Mouse (Mus musculus): ENCODE data around the gene Dlg2.

Dlg2 gene

GRCm38 (mm10) chr7:90476313-90477245, at the start of gene Dlg2:
TSS of gene Dlg2 (plus strand) at chr7:90476672.
- peak; percentile 45 to 55 for DNase-seq

DNA sequence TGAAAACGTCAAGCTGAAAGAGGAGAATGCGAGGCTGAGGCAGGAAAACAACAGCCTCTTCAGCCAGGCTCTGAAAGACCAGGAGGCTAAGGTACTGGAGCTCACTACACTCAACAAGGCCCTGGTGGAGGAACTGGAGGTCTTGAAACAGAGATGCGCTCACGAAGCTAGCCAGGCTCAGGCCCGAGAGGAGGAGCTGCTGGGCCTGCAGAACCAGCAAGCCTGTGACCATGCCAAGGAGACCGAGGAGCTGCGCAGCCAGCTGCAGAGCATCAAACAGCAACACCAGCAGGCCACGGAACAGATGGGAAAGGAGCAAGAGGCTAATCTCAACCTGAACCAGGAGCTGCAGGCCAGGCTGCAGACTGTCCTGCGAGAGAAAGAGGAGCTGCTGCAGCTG, 49.5 kb upstream of the Dlg2 start:
- no peak for DNase-seq

GRCm38 (mm10) chr7:90432221-90432620, 44.3 kb upstream of the Dlg2 start:
- DNase-seq, result no peak

DNA sequence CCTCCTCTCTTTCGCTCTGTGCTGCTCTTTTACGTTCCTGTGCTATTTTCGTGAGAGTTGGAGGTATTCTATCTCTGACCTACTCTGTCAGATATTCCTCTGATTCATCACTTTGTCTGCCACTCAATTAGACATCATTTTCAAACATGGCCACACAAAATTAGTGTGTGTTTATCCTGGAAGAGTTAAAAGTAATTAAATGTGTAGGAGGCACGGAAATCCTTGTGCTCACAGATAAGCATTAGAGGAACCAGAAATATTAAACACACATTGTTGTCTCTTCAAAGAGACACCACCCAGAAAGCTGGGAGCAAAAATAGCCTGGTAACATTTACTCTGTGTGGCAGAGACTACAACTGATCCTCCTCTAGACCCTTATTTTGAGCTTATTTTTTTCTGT, 36.4 kb upstream of the Dlg2 start:
- no peak for DNase-seq

- DNase-seq, result no peak
Observed at GRCm38 (mm10) chr7:90442070-90442469, 34.4 kb upstream of the Dlg2 start.

GRCm38 (mm10) chr7:90442518-90443080, 33.9 kb upstream of the Dlg2 start, which contains the start of gene Crebzf:
TSS of gene Crebzf (plus strand) at chr7:90442729.
- peak; percentile 98 to 99 for DNase-seq

GRCm38 (mm10) chr7:90443101-90444091, 33.1 kb upstream of the Dlg2 start:
- peak; percentile 68 to 82 for DNase-seq

DNA sequence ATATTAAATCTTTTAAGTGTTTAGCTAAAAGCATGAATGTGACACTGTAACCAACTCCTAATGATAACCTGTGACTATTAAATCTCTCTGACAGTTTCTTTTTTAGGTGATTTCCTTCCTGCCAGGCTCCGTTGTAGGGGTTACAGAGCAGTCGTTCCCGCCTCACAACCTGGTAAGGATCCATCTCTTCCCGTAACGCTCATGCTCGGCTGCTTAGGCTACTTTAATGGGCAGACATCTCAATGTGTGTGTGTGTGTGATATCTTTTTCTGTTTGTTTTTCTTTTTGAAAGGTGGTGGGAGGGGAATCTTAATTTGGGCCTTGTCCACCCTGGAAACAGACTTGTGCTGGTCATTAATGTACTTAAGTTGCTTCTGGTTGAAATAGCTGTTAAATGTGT, 32.3 kb upstream of the Dlg2 start:
- peak in 1 of 2 experiments; percentile 33 for DNase-seq

DNA sequence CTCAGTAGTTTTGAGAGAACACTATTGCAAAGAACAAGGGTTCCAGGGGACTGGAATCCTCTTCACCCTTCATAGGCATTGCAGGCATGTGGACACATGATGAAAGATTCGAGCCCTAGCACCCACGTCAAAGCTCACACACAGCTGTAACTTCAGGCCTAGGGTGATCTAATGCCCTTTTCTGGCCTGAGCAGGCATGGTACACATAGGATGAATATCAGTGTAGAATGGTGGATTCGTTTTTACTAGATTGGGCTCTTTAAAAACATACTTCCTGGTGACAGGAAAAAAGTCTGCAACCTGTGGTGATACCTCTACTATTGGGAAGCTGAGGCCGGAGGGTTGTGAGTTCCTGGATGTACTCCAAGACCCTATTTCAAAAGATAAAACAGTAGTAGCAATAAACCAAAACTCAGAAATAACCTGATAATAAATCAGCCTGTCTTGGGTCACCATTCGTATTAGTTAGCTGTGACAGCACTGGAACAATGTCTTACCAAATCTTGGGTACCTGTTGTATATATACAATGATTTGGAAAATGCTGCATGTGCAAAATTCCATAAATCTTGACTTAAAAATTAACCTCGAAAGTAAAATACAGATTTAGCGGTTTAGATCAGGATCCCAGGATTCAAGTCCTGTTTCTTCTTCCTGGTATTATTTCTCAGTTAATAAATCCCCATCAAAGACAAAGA, 20.2 kb upstream of the Dlg2 start:
- no peak for DNase-seq

- DNase-seq, result peak; percentile 92 to 94
Observed at GRCm38 (mm10) chr7:90456845-90457468, 19.5 kb upstream of the Dlg2 start, which contains the start of gene Tmem126a. TSS of gene Tmem126a (minus strand) at chr7:90457229.

DNA sequence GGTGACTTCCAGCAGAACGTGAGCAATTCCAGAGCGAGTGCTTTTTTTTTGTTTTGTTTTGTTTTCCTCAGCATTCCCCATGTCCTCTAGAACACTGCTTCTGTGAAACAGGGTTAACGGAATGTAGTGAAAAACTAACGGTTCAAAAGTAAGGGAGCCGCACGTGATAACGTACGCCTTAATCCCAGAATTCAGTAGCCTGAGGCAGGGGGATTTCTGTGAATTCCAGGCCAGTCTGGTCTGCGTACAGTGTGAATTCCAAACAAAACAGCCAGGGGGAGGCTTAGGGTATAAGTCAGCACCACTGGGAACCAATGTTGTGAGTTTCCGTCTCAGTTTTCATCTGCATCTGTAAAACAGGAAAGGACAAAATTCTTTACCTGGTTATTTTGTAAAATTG, 19.0 kb upstream of the Dlg2 start:
- peak; percentile 12 to 32 for DNase-seq

GRCm38 (mm10) chr7:90460330-90460729, 16.1 kb upstream of the Dlg2 start:
- DNase-seq, result peak in 1 of 2 experiments; percentile 14

GRCm38 (mm10) chr7:90460930-90461329, 15.5 kb upstream of the Dlg2 start:
- peak; percentile 33 to 68 for DNase-seq

DNA sequence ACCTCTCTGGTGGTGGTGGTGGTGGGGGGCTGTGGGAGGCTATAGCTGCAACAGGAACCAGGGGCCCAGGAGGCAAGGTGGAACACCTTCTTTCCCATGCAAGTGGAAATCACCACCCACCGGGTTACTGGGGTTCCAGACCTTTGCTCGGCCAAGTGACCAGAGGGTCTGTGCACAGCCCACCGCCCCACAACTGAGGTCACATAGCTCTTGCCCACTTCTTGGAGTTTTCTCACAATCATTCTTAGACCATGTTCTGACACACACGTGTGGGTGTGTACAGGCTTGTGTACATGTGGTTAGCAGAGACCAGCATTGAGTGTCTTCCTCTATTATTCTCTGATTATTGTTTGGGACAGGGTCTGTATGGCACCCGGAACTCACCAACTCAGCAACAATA, 15.0 kb upstream of the Dlg2 start:
- no peak for DNase-seq

DNA sequence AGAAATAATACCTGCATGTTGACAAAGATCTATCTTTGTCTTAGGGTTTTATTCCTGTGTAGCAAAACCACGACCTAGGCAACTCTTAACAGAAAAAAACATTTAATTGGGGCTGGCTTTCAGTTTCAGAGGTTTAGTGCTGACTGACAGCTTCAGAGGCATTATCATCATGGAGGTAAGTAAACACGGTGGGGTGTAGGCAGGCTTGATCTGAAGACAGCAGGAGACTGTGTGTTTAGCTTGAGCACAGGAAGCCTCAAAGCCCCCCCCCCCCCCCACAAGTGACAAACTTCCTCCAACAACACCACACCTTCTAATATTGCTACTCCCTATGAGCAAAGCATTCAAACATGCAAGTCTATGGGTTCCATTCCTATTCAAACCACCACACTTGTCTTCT, 3.0 kb upstream of the Dlg2 start:
- no peak for DNase-seq

DNA sequence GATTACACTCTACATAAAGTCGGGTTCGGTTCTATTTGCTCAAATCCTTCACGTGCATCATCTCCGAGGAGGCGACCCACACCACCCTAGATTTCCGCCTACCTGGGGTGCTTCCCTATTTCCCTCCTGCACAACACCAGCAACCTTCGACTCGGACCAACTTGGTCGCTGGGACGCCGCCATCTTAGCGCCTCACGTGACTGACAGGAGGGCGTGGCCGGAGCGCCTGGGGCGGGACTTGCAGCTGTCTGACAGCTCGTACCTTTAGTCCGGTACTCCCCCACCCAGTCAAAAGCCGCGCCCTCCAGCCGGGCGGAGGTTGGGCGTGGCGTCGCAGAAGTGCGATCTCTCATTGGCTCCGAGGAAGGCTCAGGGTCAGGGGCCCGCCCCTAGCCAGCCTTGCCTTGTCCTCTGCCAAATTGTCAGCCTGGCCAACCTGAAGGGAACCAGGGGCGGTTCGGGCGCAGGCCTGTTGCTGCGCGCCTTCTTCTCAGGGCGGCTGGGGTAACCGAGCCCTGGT, 619 bp upstream of the Dlg2 start, which contains the start of gene Tmem126b:
Tmem126b (minus strand) TSS at position 209 of the 520 bp plus-strand sequence.
- peak; percentile 99 for DNase-seq

DNA sequence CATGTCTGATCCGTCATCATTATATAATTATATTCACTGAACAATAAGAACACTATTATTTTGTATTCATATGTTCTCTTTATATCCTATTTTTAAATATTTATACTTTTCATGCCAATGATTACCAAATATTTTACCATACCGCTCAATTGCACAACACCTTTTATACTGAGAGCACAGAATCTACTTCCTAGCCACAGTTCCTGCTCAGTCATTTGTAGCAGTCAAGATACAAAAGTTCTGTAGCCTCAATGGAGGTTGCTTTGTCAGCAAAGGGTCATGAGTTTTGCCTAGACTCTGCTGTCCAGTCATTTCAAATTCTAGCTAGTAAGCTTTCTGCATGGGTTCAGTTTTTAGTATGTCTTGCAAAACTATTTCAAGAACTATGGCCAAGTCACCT, 6.1 kb downstream of the Dlg2 start:
- DNase-seq, result peak in 1 of 2 experiments; percentile 33

DNA sequence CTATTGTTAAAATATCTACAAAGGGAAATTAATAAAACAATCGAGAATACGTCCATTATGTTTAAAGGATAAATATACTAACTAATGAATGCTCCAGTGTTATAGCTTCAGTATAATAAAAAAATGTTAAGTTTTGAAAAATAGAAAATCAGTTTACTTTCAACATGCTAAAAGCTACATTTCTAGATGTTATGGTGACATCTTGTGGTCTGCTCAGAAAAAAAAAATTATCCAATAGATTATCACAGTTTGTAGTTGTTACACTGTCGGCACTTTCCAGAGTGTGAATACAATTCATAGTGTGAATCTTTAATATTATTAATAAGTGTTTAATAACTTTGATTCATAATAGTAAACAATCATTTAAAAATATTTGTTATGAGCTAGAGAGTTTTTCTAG, 31.7 kb downstream of the Dlg2 start:
- DNase-seq, result peak in 1 of 2 experiments; percentile 1

DNA sequence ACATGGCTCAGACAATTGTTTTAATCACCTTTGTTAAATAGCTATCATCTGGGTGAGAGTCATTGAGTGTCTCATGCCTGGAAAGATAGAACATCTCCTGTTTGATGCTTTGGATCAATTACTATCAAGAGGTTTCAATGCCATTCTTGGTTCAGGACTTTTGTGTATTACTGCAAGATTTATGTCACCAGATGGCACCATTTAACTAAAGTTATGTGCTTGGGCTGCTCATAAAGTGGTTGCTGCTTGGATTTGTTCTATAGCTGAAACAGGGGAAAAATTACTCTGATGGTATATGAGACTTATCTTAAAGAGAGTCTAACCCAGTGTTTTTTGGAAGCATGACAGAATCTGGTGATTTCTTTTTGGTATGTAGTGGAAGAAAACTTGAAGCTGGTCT, 35.8 kb downstream of the Dlg2 start:
- peak in 1 of 2 experiments; percentile 3 for DNase-seq

GRCm38 (mm10) chr7:90539481-90540402, 63.3 kb downstream of the Dlg2 start:
- no peak for DNase-seq
